Mouse (Mus musculus): ENCODE data around the gene Cplx2.

The Cplx2 gene

GRCm38 (mm10) chr13:54367758-54368157 is 3.4 kb upstream of the Cplx2 start:
- no peak for DNase-seq (ENCODE audit: low spot score)

DNA sequence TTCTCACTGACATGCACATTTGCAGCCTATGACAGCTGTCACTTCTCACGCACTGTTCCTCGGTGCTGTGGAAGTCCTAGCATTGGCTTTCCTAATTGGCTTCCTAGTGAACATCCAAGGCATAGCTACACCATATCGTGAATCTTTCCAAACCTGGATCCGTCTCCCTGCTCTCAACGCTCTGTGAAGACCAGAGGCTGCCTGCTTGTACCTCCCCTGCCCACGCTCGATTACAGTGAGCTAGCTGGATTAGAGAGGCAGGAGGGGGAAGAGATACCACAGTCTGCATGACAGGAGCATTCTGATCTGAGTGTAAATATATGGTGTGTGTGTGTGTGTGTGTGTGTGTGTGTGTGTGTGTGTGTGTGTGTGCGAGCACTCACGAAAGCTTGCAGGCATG is 3.0 kb upstream of the Cplx2 start:
- DNase-seq (ENCODE audit: low spot score) = no peak

GRCm38 (mm10) chr13:54371387-54372330 is 510 bp downstream of the Cplx2 start:
- peak; percentile 87 for DNase-seq (ENCODE audit: low spot score)

- peak; percentile 83 for DNase-seq (ENCODE audit: low spot score)
These were observed 1.5 kb downstream of the Cplx2 start for GRCm38 (mm10) chr13:54372665-54373064.

DNA sequence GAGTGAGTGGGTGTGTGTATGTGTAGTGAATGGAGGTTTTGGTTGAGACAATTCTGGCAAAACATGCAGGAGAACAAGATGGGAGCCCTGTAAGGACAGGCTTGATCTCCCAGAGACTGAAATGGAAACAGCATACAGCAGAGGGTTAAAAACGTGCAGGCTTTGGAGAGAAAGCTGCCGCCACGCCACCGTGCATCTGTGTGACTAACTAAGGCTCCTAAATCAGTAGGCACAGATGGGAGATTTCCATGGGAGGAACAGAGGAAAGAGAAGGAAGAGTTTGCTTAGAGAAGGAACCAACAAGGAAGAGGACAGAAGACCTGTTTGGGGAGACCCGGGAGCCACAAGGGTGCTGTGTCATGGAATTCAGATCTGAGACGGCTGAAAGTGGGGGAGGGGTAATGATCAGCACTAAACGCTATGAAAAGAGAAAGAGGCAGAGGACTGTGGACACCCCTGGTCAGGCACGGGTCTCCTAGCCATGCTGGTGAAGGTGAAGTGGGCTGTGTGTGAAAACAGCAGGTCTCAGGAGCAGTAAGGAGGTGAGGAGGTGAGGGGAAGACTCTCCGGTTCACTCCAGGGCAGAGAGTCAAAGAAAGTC is 3.1 kb downstream of the Cplx2 start:
- no peak for DNase-seq (ENCODE audit: low spot score)

- DNase-seq (ENCODE audit: low spot score) = no peak
These were observed 4.6 kb downstream of the Cplx2 start for GRCm38 (mm10) chr13:54375497-54376495.

DNA sequence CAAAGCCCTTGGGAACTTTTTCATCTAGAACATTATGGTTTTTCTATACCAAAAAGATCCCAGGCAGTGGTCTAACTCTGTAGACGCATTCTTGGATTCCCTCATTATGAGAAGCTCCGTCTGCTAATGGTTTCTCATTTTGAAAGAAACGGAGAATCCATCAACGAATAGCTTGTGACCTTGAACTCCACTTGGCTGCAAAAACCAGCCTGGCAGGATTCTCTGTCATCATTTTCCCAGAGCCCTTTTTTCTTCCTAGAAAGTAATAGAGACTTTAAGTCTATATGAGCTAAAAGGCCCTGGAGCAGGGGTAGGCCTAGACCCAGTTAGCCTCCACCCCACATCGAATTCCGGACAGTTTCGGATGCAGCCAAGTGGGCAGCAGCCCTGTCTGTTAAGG is 5.6 kb downstream of the Cplx2 start:
- DNase-seq (ENCODE audit: low spot score) = no peak

DNA sequence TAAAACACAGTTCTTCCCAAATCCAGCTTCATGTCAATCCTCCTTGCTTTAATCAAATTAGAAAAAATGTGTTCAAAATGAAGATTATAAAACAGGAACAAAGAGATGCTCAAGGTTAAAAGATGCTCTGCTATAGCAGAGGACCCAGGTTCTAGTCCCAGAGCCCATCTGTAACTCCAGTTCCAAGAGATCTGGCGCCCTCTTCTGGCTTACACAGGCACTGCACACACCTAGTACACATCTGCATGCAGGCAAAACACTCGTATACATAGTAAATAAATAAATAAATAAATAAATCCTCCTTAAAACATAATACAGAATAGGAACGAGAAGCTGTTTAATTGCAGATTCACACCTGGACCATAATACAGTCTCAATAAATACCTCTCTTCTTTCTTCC is 6.9 kb downstream of the Cplx2 start:
- no peak for DNase-seq (ENCODE audit: low spot score)

- no peak for DNase-seq (ENCODE audit: low spot score)
These were observed 9.3 kb downstream of the Cplx2 start for GRCm38 (mm10) chr13:54380421-54380820.

- no peak for DNase-seq (ENCODE audit: low spot score)
These were observed 10.2 kb downstream of the Cplx2 start for GRCm38 (mm10) chr13:54381396-54381795.

DNA sequence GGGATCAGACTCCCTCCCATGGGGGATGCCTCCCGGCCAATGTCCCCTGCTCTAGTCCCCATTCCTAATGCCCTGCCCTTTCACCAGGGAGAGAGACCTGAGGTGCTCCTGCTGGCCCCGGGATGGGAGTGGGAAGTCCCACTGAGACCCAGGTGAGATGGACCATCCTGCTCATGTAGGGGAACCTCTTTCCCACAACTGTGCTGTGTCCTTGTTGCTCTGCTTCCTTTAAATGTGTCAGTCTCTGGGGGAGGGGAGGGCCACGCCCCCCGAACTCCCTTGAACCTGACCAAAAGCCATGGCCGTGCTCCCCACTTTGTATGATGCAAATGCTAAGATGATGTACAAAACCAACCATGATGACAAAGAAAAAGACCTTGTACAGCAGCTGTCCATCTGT is 12.4 kb downstream of the Cplx2 start:
- no peak for DNase-seq (ENCODE audit: low spot score)

DNA sequence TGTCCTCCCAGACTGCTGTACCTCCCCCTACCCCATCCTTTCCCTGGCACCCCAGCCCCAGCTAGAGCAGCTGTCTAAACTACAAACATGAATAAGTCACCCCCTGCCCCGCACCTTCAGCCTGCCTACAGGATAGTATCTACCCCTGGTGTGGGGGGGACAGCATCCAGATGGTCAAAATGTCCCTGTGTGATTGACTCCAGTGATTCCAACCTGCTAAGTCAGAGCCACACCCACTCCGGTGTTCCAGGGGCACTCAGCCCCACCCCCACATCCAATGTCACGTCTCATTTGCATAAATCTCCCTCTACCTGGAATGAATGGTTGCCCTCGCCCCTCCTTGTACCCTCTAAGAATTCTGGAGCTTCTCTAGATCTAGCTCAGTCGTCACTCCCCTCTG is 13.4 kb downstream of the Cplx2 start:
- no peak for DNase-seq (ENCODE audit: low spot score)

DNA sequence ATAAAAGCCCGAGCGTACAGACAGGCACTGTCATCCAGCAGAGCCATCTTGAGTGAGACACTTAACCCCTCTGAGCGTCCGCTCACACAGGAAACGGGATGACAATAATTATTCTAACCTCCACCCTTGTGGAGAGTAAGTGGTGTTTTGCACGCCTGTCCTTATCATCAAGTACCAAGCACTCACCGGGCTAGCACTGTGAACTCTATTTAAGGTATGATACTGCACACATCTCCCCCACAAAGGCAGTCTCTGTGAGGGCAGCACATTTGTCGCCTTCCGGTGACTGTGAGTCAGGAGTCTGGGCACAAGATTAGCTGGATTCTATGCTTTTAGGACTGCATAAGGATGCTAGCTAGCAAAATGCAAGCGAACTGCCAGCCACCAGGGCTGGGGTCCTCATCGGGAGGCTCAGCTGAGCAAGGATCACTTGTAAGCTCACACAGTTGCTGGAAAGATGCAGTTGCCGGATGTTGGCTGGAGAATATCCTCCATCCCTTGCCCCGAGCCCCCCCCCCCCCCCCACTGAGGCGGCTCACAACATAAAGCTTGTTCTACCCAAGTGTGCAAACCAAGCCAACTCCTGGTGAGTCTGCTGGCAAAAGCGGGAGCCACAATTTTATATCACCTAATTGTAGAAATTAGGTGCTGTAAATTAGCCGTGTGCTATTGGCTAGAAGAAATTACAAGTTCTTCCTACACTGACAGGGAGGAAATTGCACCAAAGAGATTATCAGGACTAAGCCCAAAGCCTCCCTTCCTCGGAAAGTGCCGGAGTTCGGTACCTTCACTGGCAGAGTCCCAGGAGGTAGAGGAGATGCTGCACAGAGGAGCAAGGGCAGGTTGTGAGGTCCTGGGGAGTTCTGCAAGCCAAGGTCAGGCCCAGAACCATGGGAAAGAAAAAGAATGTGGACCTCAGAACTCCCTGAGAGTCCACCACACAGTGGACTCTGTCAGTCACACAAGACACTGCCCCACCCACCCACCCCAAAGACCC is 14.2 kb downstream of the Cplx2 start:
- no peak for DNase-seq (ENCODE audit: low spot score)

GRCm38 (mm10) chr13:54389971-54390564 is 18.9 kb downstream of the Cplx2 start:
- DNase-seq (ENCODE audit: low spot score) = peak; percentile 44

DNA sequence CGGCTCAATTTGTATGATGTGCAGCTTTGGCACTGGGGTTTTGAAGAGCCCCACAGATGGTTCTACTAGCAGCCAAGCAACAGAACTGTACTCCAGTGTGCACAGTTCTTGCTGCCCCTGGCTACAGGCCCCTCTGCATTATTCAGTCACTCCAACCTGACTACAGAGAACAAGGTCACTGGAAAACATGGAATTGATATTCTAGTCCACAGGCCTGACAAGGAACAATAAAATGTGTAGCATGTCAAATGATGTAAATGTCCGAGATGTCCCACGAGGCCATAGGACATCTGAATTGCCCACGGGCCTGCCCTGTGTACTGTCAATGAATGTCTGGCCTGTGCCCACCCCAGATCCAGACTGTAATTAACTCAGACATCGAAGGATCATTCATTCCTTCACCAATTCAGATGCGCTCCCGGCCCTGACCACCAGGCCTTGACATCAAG is 19.4 kb downstream of the Cplx2 start:
- no peak for DNase-seq (ENCODE audit: low spot score)

GRCm38 (mm10) chr13:54391313-54391712 is 20.2 kb downstream of the Cplx2 start:
- no peak for DNase-seq (ENCODE audit: low spot score)

DNA sequence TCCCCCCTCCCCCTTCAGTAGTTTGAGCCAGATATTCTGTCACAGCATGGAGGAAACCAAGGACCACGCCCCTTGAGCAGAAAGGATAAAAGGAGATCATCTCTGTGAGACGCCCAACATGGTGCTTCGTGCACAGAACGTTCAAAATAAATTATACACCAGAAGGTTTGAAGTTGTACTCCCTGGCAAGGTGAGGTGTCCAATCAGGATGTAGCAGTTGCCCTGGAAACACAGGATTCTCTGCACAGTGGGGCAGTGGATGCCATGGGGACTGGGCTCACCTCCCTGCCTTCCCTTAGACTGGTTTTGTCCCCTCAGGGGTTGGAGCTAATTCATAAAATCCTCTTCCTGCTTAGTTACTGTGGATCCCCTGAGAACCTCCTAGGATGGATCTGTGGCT is 25.9 kb downstream of the Cplx2 start:
- DNase-seq (ENCODE audit: low spot score) = no peak

DNA sequence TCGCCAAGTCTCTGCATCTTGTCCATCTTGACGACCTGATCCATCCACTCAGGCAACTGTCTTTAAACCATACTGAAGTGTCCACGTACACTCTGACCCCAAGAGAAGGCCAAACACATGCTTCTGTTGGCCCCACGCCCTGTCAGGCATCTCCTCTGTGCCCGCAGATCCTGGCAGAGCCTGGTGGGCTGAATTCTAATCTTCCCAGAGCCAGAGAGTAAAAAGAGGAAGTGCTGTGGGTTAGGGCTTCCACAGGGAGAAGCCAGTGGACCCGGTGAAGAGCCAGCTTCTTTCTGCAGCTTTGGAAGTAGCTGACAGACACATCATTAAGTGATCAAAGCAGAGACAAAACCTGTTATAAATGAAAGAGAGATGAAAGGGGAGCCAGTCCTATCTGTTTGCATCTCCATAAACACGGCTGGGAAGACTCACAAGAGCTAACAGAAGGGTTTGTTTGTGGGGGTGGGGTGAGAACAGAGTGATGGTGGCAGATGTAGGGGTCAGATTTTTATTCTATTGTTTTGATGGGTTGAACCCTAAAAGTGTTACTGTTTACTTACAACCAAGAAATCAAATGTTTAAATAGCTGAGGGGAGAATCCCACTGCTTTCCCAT is 29.5 kb downstream of the Cplx2 start:
- no peak for DNase-seq (ENCODE audit: low spot score)

DNA sequence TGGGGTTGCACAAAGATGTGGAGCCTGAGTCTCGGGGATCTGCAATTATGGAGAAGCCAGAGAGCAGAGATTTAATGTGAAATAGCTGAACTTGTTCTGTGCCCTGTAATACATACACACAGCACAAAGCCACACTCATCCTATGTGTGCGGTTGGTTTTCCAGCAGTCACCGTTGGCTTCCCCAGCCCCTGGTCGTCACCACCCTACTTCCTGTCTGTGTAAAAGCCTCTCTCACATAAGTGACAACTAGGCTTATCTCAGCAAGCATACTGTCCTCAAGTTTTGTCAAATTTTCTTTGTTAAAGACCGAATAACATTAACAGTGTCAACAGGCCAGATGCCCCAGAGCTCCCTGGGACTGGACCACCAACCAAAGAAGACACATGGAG is 30.0 kb downstream of the Cplx2 start:
- no peak for DNase-seq (ENCODE audit: low spot score)

GRCm38 (mm10) chr13:54402346-54402745 is 31.2 kb downstream of the Cplx2 start:
- no peak for DNase-seq (ENCODE audit: low spot score)
